Mouse (Mus musculus) spleen, adult 18-20 months (tissue): ENCODE results near the gene Atoh8.

Experiments used
- DNase-seq, 2 experiments: peaks; one replicate each; pipeline ENCODE4 v3.0.0; 2022; ENCODE audit warnings: mixed read lengths in 2 of 2

The Atoh8 gene

GRCm38 (mm10) chr6:72253911-72254587, 18.7 kb upstream of the Atoh8 start:
- DNase-seq = no peak

GRCm38 (mm10) chr6:72253168-72253567, 17.8 kb upstream of the Atoh8 start:
- DNase-seq = no peak

GRCm38 (mm10) chr6:72252433-72252832, 17.1 kb upstream of the Atoh8 start:
- no peak for DNase-seq

- DNase-seq = no peak
Observed at GRCm38 (mm10) chr6:72249981-72250380, 14.6 kb upstream of the Atoh8 start.

GRCm38 (mm10) chr6:72248150-72248914, 13.0 kb upstream of the Atoh8 start:
- no peak for DNase-seq

GRCm38 (mm10) chr6:72246303-72246702, 10.9 kb upstream of the Atoh8 start:
- no peak for DNase-seq

GRCm38 (mm10) chr6:72244569-72245285, 9.3 kb upstream of the Atoh8 start:
- no peak for DNase-seq

- DNase-seq = peak; percentile 24 to 33
Observed at GRCm38 (mm10) chr6:72244144-72244549, 8.8 kb upstream of the Atoh8 start.

GRCm38 (mm10) chr6:72242532-72243320, 7.3 kb upstream of the Atoh8 start:
- DNase-seq = no peak

GRCm38 (mm10) chr6:72241843-72242154, 6.4 kb upstream of the Atoh8 start:
- DNase-seq = no peak

- no peak for DNase-seq
Observed at GRCm38 (mm10) chr6:72241133-72241842, 5.9 kb upstream of the Atoh8 start.

GRCm38 (mm10) chr6:72240042-72240441, 4.7 kb upstream of the Atoh8 start:
- DNase-seq = no peak

- peak; percentile 31 to 79 for DNase-seq
Observed at GRCm38 (mm10) chr6:72237035-72237434, 1.7 kb upstream of the Atoh8 start.

- no peak for DNase-seq
Observed at GRCm38 (mm10) chr6:72235807-72236407, 530 bp upstream of the Atoh8 start.

GRCm38 (mm10) chr6:72234372-72235097, 842 bp downstream of the Atoh8 start:
- DNase-seq = peak in 1 of 2 experiments; percentile 14

- DNase-seq = no peak
Observed at GRCm38 (mm10) chr6:72233950-72234349, 1.4 kb downstream of the Atoh8 start.

GRCm38 (mm10) chr6:72232870-72233269, 2.5 kb downstream of the Atoh8 start:
- no peak for DNase-seq

- DNase-seq = no peak
Observed at GRCm38 (mm10) chr6:72232411-72232810, 3.0 kb downstream of the Atoh8 start.

- no peak for DNase-seq
Observed at GRCm38 (mm10) chr6:72230875-72231274, 4.5 kb downstream of the Atoh8 start.

- peak in 1 of 2 experiments; percentile 24 for DNase-seq
Observed at GRCm38 (mm10) chr6:72227665-72228265, 7.6 kb downstream of the Atoh8 start.

GRCm38 (mm10) chr6:72227011-72227410, 8.4 kb downstream of the Atoh8 start:
- no peak for DNase-seq
